Mouse (Mus musculus): ENCODE results near the gene Zbtb16. TPM values are rescaled to one million over a fixed set of nuclear protein-coding genes. Genes with fewer than 3 reads are reported as not detected.

Zbtb16 gene
- polyA plus RNA-seq, 1 experiment: 0.02 TPM

DNA sequence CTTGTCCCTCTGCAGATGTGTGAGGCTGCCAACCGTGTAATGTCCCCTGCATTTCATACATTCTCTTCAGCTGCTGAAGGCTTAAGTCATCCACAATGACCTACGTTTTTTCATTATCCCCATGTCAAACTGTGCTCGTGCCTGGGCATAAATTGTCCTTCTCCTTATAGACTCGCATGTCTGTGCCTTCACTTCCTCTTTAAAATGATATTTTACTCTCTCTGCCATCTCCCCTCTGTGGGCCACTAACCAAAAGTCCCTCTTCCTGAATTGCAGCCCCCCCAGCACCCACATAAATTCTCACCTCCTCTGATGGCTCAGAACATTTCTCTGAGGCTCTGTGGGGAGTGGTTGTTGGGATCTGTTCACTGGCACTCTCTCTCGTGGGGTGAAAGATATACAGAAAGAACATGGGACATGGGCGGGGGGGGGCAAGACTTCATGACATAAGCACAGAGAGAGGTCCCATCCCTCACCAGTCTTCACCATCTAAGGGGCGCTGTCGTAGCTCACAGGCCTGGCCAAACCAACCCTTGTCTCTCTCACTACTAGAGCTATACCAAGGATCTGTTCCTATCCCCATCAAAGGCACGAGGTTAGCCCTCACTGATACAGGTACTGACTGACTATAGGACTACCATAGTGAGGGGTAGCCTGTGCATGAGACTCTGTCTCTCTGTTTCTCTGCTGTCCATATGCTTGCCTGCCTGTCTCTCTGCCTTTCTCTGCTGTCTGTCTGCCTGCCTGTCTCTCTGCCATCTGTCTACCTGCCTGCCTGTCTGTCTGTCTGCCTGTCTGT is 174.6 kb downstream of the Zbtb16 start:
- TF ChIP-seq TAL1 (IDR thresholded peaks at IDR 0.05; ENCODE audit: low read length) (no peak), GATA1 (IDR thresholded peaks at IDR 0.05; ENCODE audit: low read length) (no peak)
- peaks cover 3% of the 10 kb centered on the region; the same call in 1 of the 2 replicates for H3K9me3 ChIP-seq (ENCODE audit: control insufficient read depth, low read length)
- H3K4me3 ChIP-seq (replicated peaks): no peak overlapping the region
- peaks cover 10% of the 10 kb centered on the region for H3K4me1 ChIP-seq (ENCODE audit: control insufficient read depth)
- H3K27me3 ChIP-seq (ENCODE audit: control insufficient read depth): peaks cover 2% of the 10 kb centered on the region; the same call in 1 of the 2 replicates
- H3K36me3 ChIP-seq (ENCODE audit: control insufficient read depth): no peaks in the 10 kb centered on the region

- Histone ChIP-seq H3K36me3 (ENCODE audit: control insufficient read depth) (no peaks in the 10 kb centered on the region), H3K4me3 (replicated peaks) (no peak overlapping the region), H3K9me3 (ENCODE audit: control insufficient read depth, low read length) (peaks cover 3% of the 10 kb centered on the region; the same call in 1 of the 2 replicates), H3K4me1 (ENCODE audit: control insufficient read depth) (peaks cover 14% of the 10 kb centered on the region), H3K27me3 (ENCODE audit: control insufficient read depth) (no peaks in the 10 kb centered on the region)
- no peak for TF ChIP-seq TAL1 (IDR thresholded peaks at IDR 0.05; ENCODE audit: low read length)
Measured at GRCm38 (mm10) chr9:48655525-48656169, 180.4 kb downstream of the Zbtb16 start.

DNA sequence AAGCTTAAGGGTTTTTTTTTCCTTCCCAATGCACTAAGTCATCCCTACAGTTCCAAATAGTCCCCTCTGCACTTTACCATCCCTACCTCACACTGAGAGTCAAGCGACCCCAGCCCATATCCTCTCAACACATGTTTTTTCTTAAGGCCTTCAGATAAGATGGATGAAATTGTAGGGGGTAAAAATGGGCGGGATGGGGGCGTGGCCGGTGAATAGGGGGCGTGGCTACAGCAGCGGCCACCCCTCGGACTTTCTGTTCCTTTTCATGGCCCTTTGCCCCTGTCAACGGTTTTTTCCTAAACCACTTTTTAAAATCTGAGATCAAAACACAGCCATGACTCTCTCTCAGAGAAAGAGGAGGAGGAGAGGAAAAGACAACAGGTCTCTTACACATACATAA is 181.3 kb downstream of the Zbtb16 start:
- Histone ChIP-seq H3K9me3 (ENCODE audit: control insufficient read depth, low read length) (peaks cover 3% of the 10 kb centered on the region; the same call in 1 of the 2 replicates), H3K4me3 (replicated peaks) (no peak overlapping the region), H3K27me3 (ENCODE audit: control insufficient read depth) (no peaks in the 10 kb centered on the region), H3K4me1 (ENCODE audit: control insufficient read depth) (peaks cover 22% of the 10 kb centered on the region), H3K36me3 (ENCODE audit: control insufficient read depth) (no peaks in the 10 kb centered on the region)
- TF ChIP-seq TAL1 (IDR thresholded peaks at IDR 0.05; ENCODE audit: low read length) (no peak), GATA1 (IDR thresholded peaks at IDR 0.05; ENCODE audit: low read length) (no peak)

DNA sequence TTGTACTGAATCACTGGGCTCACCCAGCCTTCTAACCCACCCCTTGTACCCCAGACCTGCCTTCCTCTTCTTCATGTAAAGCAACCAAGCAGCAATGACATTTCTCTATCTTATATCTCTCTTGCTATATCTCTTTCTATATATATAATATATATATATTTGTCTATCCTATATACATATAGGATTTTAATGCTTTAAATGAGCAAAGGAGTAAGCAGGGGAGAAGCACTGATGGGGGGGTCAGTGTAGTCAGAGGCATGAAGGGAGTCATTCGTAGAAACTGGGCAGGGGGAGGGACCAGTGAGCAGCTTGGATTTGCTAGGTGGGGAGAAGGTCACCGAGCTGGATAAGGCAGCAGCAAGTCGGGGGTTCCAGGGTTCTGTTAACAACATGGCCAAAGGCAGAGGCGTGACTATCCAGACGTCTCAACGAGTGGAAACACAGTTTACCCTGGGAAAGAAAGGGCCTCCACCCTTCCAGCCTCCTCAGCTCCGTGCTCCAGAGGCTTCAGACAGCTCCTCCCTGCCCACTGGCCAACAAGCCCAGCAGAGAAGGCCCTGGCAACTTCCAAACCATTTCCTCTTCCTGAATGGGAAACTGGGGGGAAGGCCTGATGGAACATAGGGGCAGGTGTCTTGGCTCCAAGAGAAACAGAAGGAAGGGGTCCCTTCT is 182.5 kb downstream of the Zbtb16 start:
- Histone ChIP-seq H3K27me3 (ENCODE audit: control insufficient read depth) (no peaks in the 10 kb centered on the region; the same call in 1 of the 2 replicates), H3K9me3 (ENCODE audit: control insufficient read depth, low read length) (no peaks in the 10 kb centered on the region), H3K36me3 (ENCODE audit: control insufficient read depth) (no peaks in the 10 kb centered on the region), H3K4me3 (replicated peaks) (no peak overlapping the region), H3K4me1 (ENCODE audit: control insufficient read depth) (peaks cover 34% of the 10 kb centered on the region)
- TF ChIP-seq GATA1 (IDR thresholded peaks at IDR 0.05; ENCODE audit: low read length) (no peak), TAL1 (IDR thresholded peaks at IDR 0.05; ENCODE audit: low read length) (no peak)

GRCm38 (mm10) chr9:48652026-48652425 is 184.0 kb downstream of the Zbtb16 start:
- Histone ChIP-seq H3K9me3 (ENCODE audit: control insufficient read depth, low read length) (no peaks in the 10 kb centered on the region), H3K36me3 (ENCODE audit: control insufficient read depth) (no peaks in the 10 kb centered on the region), H3K27me3 (ENCODE audit: control insufficient read depth) (peaks cover 9% of the 10 kb centered on the region), H3K4me3 (replicated peaks) (no peak overlapping the region), H3K4me1 (ENCODE audit: control insufficient read depth) (peaks cover 38% of the 10 kb centered on the region)
- TF ChIP-seq TAL1 (IDR thresholded peaks at IDR 0.05; ENCODE audit: low read length): no peak
- TF ChIP-seq GATA1 (IDR thresholded peaks at IDR 0.05; ENCODE audit: low read length): no peak

DNA sequence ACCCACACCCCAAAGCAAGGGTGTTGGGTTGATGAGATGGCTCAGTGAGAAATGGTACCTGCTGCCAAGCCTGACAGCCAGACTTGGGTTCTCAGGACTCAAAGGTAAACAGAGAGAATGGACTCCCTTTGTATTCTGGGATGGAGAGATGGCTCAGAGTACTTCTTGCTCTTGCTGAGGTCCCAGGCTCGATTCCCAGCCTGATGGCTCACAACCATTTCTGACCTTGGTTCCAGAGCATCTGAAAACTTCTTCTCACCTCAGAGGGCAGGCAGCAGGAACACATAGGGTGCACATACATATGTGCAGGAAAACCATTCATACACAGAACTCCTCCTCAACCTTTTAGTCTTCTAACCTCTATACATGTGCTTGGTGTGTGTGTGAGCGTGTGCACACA is 185.2 kb downstream of the Zbtb16 start:
- peaks cover 9% of the 10 kb centered on the region for H3K27me3 ChIP-seq (ENCODE audit: control insufficient read depth)
- H3K4me1 ChIP-seq (ENCODE audit: control insufficient read depth): peaks cover 35% of the 10 kb centered on the region
- no peaks in the 10 kb centered on the region for H3K36me3 ChIP-seq (ENCODE audit: control insufficient read depth)
- no peak overlapping the region for H3K4me3 ChIP-seq (replicated peaks)
- TF ChIP-seq GATA1 (IDR thresholded peaks at IDR 0.05; ENCODE audit: low read length) (no peak), TAL1 (IDR thresholded peaks at IDR 0.05; ENCODE audit: low read length) (no peak)
- H3K9me3 ChIP-seq (ENCODE audit: control insufficient read depth, low read length): no peaks in the 10 kb centered on the region

DNA sequence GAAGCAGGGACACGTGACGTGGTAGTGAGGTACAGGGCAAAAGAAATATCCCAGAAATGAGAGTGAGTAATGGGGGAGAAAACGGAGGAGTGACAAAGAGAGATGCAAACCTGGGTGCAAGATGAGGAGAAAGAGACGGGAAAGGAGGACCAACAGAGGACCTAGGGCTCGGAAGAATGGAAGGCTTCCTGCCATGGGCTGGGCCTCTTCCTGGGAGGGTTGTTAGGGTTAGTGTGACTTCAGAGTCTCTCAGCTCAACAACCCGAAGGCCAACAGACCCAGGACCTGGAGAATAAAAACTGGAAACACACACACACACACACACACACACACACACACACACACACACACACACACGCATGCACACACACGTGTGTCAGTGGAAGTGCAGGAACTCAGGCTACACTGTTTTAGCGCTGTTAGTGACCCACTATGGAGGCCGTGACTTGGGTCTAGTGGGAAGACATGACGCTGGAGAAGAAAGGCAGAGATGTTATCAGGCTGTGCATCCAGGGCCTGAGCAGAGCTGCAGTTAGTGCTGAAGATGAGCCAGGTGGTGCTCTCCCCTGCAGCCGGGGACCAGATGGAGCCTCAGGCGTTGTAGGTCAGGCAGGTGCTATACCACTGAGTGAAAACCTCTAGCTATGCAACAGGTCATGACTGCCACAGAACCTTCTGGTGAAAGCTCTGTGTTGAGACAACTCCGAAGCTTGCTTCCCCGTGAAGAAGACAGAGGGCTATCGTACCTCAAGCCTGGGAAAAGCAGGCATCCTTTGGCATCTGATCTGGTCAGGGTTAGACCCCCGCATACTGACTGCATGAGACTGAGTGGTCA is 186.0 kb downstream of the Zbtb16 start:
- peaks cover 27% of the 10 kb centered on the region for H3K4me1 ChIP-seq (ENCODE audit: control insufficient read depth)
- no peak overlapping the region for H3K4me3 ChIP-seq (replicated peaks)
- peaks cover 9% of the 10 kb centered on the region for H3K27me3 ChIP-seq (ENCODE audit: control insufficient read depth)
- no peak for TF ChIP-seq GATA1 (IDR thresholded peaks at IDR 0.05; ENCODE audit: low read length)
- TF ChIP-seq TAL1 (IDR thresholded peaks at IDR 0.05; ENCODE audit: low read length): no peak
- no peaks in the 10 kb centered on the region for H3K9me3 ChIP-seq (ENCODE audit: control insufficient read depth, low read length)
- no peaks in the 10 kb centered on the region for H3K36me3 ChIP-seq (ENCODE audit: control insufficient read depth)

- peaks cover 24% of the 10 kb centered on the region for H3K4me1 ChIP-seq (ENCODE audit: control insufficient read depth)
- H3K36me3 ChIP-seq (ENCODE audit: control insufficient read depth): no peaks in the 10 kb centered on the region
- peak overlapping the region; percentile 50 for H3K4me3 ChIP-seq (replicated peaks)
- H3K27me3 ChIP-seq (ENCODE audit: control insufficient read depth): peaks cover 9% of the 10 kb centered on the region
- peaks cover 4% of the 10 kb centered on the region for H3K9me3 ChIP-seq (ENCODE audit: control insufficient read depth, low read length)
- TF ChIP-seq TAL1 (IDR thresholded peaks at IDR 0.05; ENCODE audit: low read length): no peak
- no peak for TF ChIP-seq GATA1 (IDR thresholded peaks at IDR 0.05; ENCODE audit: low read length)
Measured at GRCm38 (mm10) chr9:48649098-48649766, 186.8 kb downstream of the Zbtb16 start.
